Mouse (Mus musculus): ENCODE measurements around the gene Adamts17.
A peak's percentile ranks its signal among the peaks of the same experiment; 100 is the strongest.

Adamts17 gene

GRCm38 (mm10) chr7:67065631-67066030 lies 226.1 kb downstream of the Adamts17 start:
- DNase-seq (ENCODE audit: low read depth, low spot score) = no peak

- DNase-seq (ENCODE audit: low read depth, low spot score) = no peak
Observed at GRCm38 (mm10) chr7:67072015-67072685, 232.6 kb downstream of the Adamts17 start.

DNA sequence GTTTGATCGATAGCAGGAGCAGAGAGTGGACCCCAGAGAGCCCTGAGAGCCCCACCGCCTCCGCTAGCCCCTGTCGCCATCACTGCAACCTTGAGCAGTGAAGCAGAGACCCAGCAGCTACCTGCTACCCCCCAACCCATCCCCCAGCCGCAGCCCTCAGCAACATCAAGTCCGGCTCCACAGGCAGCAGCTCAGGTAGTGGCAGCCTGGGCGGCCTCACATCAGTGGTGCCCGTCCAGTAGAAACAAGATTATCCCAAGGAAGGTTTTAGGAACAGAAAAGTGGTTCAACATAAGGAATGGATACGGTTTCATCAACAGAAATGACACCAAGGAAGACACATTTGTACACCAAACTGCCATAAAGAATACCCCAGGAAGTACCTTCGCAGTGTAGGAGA lies 243.2 kb downstream of the Adamts17 start:
- no peak for DNase-seq (ENCODE audit: low read depth, low spot score)

GRCm38 (mm10) chr7:67087759-67088158 lies 248.2 kb downstream of the Adamts17 start:
- DNase-seq (ENCODE audit: low read depth, low spot score) = no peak

- DNase-seq (ENCODE audit: low read depth, low spot score) = no peak
Observed at GRCm38 (mm10) chr7:67097096-67097495, 257.6 kb downstream of the Adamts17 start.

GRCm38 (mm10) chr7:67101418-67101973 lies 262.0 kb downstream of the Adamts17 start:
- DNase-seq (ENCODE audit: low read depth, low spot score) = no peak

GRCm38 (mm10) chr7:67110551-67111159 lies 271.1 kb downstream of the Adamts17 start:
- DNase-seq (ENCODE audit: low read depth, low spot score) = no peak

GRCm38 (mm10) chr7:67112495-67113216 lies 273.1 kb downstream of the Adamts17 start:
- DNase-seq (ENCODE audit: low read depth, low spot score) = no peak

DNA sequence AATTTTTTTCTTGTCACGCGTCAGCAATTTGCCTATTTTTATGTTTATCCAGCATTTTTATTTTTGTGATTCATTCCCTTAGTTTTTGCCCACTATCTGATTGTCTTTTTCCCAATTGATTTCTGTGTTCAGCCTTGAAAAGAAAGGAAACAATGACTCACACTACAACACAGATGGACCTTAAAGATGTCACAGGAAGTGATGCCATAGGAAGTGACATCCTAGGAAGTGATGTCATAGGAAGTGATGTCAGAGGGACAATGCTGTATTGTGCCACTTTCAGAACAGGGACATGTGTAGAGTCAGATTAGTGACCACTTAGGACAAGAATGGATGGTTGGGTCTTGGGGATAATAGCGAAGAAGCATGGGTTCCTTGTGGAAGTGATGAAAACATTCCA lies 274.5 kb downstream of the Adamts17 start:
- no peak for DNase-seq (ENCODE audit: low read depth, low spot score)

DNA sequence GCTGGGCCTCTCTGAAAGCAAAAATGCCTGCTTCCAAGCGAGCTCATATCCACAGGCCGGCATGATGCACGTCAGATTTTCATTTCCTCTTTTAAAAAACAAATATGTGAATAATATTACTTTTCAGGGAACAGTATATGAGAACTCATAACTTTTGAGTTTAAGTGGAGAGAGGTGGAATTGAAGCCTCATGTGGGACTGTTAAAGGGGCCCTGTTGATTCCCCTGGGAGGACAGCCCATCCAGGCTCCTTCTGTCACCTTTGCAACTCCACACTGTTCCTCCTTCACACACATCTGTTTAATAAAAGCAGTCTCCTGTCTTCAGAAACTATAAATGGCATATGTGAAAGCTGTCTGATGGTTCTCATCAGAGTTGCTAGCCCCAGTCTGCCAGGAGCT lies 275.5 kb downstream of the Adamts17 start:
- DNase-seq (ENCODE audit: low read depth, low spot score) = no peak

- no peak for DNase-seq (ENCODE audit: low read depth, low spot score)
Observed at GRCm38 (mm10) chr7:67135140-67135539, 295.6 kb downstream of the Adamts17 start.

- DNase-seq (ENCODE audit: low read depth, low spot score) = peak; percentile 20
Observed at GRCm38 (mm10) chr7:67142347-67143015, 302.9 kb downstream of the Adamts17 start.

DNA sequence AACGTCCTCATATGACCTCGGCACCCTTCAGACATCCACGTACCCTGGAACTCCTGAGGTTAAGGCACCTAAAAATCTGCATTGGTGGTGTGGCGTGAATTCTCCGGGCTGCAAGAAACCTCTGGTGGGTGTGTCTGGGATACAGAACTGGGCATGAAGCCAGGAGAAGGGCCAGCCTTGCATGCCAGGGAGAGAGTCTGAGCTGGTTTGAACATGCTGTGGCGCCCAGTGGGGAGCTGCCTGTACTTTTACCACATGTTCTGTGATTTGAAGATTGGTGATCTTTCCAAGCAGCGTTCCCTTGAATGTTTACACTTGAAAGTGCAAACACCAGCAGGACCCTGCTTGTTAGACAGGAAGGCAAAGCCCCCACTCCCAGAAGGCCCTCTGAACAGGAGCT lies 306.2 kb downstream of the Adamts17 start:
- peak; percentile 9 for DNase-seq (ENCODE audit: low read depth, low spot score)

DNA sequence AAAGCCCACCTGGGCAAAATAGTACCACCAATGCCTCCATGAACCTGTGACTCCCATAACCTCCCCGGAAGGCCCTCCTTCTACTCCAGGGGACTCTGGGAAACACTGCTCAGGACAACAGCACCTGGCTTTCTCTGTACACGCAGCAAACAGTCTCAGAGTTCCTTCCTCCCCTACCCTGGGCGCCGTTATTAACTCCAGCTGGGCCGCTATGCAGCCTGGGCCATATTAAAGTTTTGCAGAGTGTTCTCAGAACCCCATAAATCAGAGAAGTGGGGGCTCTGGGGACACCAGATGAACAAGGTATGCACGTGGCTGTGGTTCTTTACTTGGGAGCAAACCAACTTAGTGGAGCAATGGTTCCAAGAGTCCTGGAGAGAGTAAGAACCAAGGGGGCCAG lies 306.6 kb downstream of the Adamts17 start:
- DNase-seq (ENCODE audit: low read depth, low spot score) = peak; percentile 16

- DNase-seq (ENCODE audit: low read depth, low spot score) = no peak
Observed at GRCm38 (mm10) chr7:67149707-67150106, 310.2 kb downstream of the Adamts17 start.

DNA sequence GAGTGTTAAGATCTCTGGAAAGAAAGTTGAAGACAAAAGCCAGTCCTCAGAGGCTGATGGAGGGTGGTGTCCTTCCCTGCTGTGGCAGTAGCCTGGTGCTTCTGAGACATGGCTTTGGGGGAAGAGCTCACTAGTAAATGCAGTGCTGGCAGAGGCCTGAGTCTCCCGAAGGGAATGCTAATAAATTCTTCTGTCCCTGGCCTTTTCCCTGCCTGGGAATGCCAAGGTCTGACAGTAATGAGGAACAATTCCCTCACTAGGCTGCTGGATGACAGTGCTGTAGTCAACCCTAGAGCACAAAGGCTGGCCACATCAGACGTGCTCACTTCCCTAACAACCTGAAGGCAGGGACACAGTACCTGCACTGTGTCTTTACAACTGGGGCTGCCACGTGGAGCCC lies 313.1 kb downstream of the Adamts17 start:
- DNase-seq (ENCODE audit: low read depth, low spot score) = no peak

DNA sequence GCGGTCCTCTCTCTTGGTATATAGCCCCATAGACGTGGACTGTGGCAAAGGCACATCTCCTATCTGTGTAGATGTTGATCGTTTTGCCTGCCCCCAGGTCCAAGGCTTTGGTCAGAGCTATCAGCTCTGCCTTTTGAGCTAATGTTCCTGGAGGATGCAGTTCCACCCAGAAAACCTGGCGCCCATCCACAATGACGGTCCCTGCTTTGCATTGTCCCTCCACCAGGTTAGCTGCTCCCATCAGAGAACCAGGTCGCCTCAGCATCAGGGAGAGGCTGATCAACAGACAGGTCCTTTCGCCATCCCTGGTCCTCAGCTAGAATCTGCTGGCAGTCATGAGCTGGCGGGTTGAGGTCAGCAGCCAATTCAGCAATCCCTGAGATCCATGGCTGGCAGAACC lies 322.6 kb downstream of the Adamts17 start:
- no peak for DNase-seq (ENCODE audit: low read depth, low spot score)

- DNase-seq (ENCODE audit: low read depth, low spot score) = no peak
Observed at GRCm38 (mm10) chr7:67168288-67168687, 328.8 kb downstream of the Adamts17 start.

DNA sequence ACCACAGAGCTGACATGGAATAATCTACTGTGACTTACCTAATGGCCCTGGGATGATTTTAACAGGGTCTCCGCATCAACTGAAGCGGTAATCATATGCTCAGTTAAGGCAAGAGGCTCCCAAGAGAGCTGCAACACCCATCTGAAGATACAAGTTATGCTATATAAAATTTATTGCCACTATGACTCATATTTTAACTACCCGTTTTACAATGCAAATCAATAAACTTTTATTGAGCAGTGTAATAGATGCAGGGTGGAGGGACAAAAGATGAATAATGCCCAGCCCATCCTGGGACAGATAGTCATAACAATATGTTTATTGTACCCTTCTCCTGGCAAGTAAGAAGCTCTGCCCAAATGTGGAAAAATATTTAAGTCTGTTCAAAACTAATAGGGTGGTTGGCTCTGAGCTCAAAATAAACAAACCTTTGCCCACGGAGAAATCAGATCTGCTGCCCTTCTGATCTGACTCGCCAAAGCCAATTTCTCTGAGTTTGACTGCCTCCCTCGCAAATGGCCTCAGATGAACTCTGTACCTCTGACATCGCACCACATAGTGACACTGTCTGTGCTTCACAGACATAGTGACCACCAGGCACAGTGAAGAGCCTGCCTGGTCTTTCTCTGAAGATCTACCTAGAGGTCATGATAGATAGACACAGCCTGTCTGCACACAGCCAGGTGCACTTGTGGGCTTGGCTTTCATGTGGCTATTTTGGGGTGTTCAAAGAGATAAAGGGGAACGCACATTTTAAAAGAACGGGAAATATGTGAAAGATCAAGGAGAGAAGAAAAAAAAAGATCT lies 329.4 kb downstream of the Adamts17 start:
- DNase-seq (ENCODE audit: low read depth, low spot score) = no peak

DNA sequence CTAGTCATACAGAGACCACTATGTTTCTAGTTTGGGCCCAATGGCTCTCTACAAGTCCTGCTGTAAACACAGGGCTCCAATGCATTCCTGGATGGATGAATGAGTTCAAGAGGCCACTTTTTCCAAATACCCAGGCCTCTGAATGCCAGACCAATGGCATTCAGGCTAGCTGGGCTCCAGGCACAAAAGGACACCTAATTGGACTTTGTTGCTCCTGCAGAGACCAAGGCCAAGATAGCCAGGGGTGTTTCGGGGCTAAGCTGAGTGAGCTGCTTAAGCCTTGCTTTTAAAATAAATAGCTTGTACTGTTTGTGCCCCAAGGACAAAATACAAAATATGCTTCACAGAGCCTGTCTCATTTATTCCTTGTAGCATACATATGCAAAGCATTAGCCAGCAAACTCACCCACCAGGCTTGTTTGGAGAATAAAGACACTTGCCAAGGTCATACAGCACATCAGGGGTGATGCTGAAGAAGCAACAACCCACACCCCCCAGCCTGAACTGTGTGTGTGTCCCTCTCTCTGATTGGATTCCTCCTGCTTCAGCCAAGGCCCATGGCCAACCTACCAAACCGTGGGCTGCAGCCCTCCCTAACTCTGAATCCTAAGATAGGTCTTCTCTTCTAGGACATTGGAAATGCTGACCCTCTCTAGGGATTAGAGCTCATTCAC lies 334.1 kb downstream of the Adamts17 start:
- DNase-seq (ENCODE audit: low read depth, low spot score) = no peak

DNA sequence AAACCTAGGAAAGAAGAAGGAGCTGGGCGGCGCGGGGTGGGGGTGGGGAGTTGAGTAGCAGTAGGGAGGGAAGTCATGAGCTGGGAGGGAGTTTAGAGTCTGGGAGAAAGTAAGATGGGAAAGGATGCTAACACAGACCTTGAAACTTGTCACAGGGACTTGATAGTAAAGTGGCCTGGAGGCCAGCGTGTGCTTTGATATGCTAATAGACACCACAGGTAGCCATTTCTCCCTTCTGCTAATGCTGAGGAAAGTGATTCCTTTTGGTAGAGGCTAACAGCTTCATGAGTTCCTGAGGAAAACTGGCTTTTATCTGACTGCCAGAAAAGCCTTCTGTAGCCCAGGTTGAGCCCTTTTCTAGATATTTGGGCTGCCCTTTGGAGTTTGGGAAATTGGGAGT lies 344.3 kb downstream of the Adamts17 start:
- no peak for DNase-seq (ENCODE audit: low read depth, low spot score)

Data from embryo, embryonic 11.5 days (tissue).